Mouse (Mus musculus) liver, adult 2 months (tissue): ENCODE results near the gene Klhl12.

Source experiments
- CTCF ChIP-seq: fragments of 200-500 bp; IDR thresholded peaks from 2 replicates; pipeline ENCODE4 v1.5.1; 2011; ENCODE audit warnings: low read depth, low read length, control low read depth
- POLR2A ChIP-seq: fragments of 200-500 bp; IDR thresholded peaks from 2 replicates; pipeline ENCODE4 v1.6.1; 2011; ENCODE audit warnings: low read length, control low read depth; ENCODE audit not compliant: insufficient read depth; ENCODE audit errors: extremely low read depth

DNA sequence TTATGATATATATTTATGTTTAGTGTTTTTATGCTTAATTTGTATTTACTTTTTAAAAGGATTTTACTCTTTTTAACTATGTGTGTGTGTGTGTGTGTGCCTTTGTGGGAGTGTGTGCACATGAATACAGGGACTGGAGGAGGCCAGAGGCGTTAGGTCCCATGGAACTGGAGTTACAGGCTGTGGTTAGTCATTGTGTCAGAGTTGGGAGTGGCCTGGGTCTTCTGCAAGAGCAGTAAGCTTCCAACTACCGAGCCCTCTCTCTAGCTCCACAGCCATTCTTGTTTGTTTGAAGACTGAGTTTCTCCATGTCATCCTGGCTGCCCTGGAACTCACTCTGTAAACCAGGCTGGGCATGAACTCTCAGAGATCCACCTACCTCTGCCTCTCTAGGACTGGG lies 67.0 kb downstream of the Klhl12 start:
- no peak for TF ChIP-seq CTCF
- TF ChIP-seq POLR2A, result no peak
